Mouse (Mus musculus): Measurements from ENCODE around the gene Tbce. TPM values are rescaled to one million over a fixed set of nuclear protein-coding genes. Genes with fewer than 3 reads are reported as not detected.
"Not testable (repeated sequence)": the region's sequence is repeated elsewhere in the genome, so short reads cannot be mapped to it uniquely, and the experiment has no call there.

The Tbce gene
- polyA plus RNA-seq, 1 experiment: 0.59 TPM

- TF ChIP-seq GATA1 (IDR thresholded peaks at IDR 0.05; ENCODE audit: low read length) (no peak), TAL1 (IDR thresholded peaks at IDR 0.05; ENCODE audit: low read length) (no peak)
- Histone ChIP-seq H3K9me3 (ENCODE audit: control insufficient read depth, low read length) (no peaks in the 10 kb centered on the region), H3K4me3 (replicated peaks) (no peak overlapping the region), H3K27me3 (ENCODE audit: control insufficient read depth) (no peaks in the 10 kb centered on the region), H3K4me1 (ENCODE audit: control insufficient read depth) (no peaks in the 10 kb centered on the region), H3K36me3 (ENCODE audit: control insufficient read depth) (peaks cover 99% of the 10 kb centered on the region)
These were observed 44.4 kb downstream of the Tbce start for GRCm38 (mm10) chr13:13995046-13995445.

- peaks cover 95% of the 10 kb centered on the region for H3K36me3 ChIP-seq (ENCODE audit: control insufficient read depth)
- no peak overlapping the region for H3K4me3 ChIP-seq (replicated peaks)
- no peaks in the 10 kb centered on the region for H3K4me1 ChIP-seq (ENCODE audit: control insufficient read depth)
- H3K9me3 ChIP-seq (ENCODE audit: control insufficient read depth, low read length): no peaks in the 10 kb centered on the region
- no peak for TF ChIP-seq GATA1 (IDR thresholded peaks at IDR 0.05; ENCODE audit: low read length)
- no peak for TF ChIP-seq TAL1 (IDR thresholded peaks at IDR 0.05; ENCODE audit: low read length)
- H3K27me3 ChIP-seq (ENCODE audit: control insufficient read depth): no peaks in the 10 kb centered on the region
These were observed 46.4 kb downstream of the Tbce start for GRCm38 (mm10) chr13:13993041-13993440.

- Histone ChIP-seq H3K9me3 (ENCODE audit: control insufficient read depth, low read length) (no peaks in the 10 kb centered on the region), H3K4me1 (ENCODE audit: control insufficient read depth) (no peaks in the 10 kb centered on the region), H3K4me3 (replicated peaks) (no peak overlapping the region), H3K36me3 (ENCODE audit: control insufficient read depth) (peaks cover 92% of the 10 kb centered on the region), H3K27me3 (ENCODE audit: control insufficient read depth) (no peaks in the 10 kb centered on the region)
- TF ChIP-seq TAL1 (IDR thresholded peaks at IDR 0.05; ENCODE audit: low read length) (no peak), GATA1 (IDR thresholded peaks at IDR 0.05; ENCODE audit: low read length) (no peak)
These were observed 49.0 kb downstream of the Tbce start for GRCm38 (mm10) chr13:13990391-13990790.

GRCm38 (mm10) chr13:13989135-13989534 lies 50.3 kb downstream of the Tbce start:
- Histone ChIP-seq H3K9me3 (ENCODE audit: control insufficient read depth, low read length) (no peaks in the 10 kb centered on the region), H3K4me1 (ENCODE audit: control insufficient read depth) (no peaks in the 10 kb centered on the region), H3K4me3 (replicated peaks) (no peak overlapping the region), H3K36me3 (ENCODE audit: control insufficient read depth) (peaks cover 89% of the 10 kb centered on the region), H3K27me3 (ENCODE audit: control insufficient read depth) (no peaks in the 10 kb centered on the region)
- no peak for TF ChIP-seq GATA1 (IDR thresholded peaks at IDR 0.05; ENCODE audit: low read length)
- TF ChIP-seq TAL1 (IDR thresholded peaks at IDR 0.05; ENCODE audit: low read length): no peak

- peaks cover 3% of the 10 kb centered on the region for H3K4me1 ChIP-seq (ENCODE audit: control insufficient read depth)
- peaks cover 75% of the 10 kb centered on the region for H3K36me3 ChIP-seq (ENCODE audit: control insufficient read depth)
These were observed 55.9 kb downstream of the Tbce start for GRCm38 (mm10) chr13:13983523-13983922.

GRCm38 (mm10) chr13:13981842-13982241 lies 57.6 kb downstream of the Tbce start:
- peaks cover 68% of the 10 kb centered on the region for H3K36me3 ChIP-seq (ENCODE audit: control insufficient read depth)
- not testable (repeated sequence) for H3K4me1 ChIP-seq (ENCODE audit: control insufficient read depth); H3K27me3 ChIP-seq (ENCODE audit: control insufficient read depth); H3K4me3 ChIP-seq (replicated peaks); H3K9me3 ChIP-seq (ENCODE audit: control insufficient read depth, low read length)

More at GRCm38 (mm10) chr13:13983523-13983922, 55.9 kb downstream of the Tbce start:
- Histone ChIP-seq H3K27me3 (ENCODE audit: control insufficient read depth) (no peaks in the 10 kb centered on the region), H3K4me3 (replicated peaks) (no peak overlapping the region), H3K9me3 (ENCODE audit: control insufficient read depth, low read length) (no peaks in the 10 kb centered on the region)
- TF ChIP-seq TAL1 (IDR thresholded peaks at IDR 0.05; ENCODE audit: low read length) (no peak), GATA1 (IDR thresholded peaks at IDR 0.05; ENCODE audit: low read length) (no peak)

- no peak for TF ChIP-seq GATA1 (IDR thresholded peaks at IDR 0.05; ENCODE audit: low read length)
- TF ChIP-seq TAL1 (IDR thresholded peaks at IDR 0.05; ENCODE audit: low read length): no peak
- Histone ChIP-seq H3K4me1 (ENCODE audit: control insufficient read depth) (peaks cover 50% of the 10 kb centered on the region), H3K4me3 (replicated peaks) (no peak overlapping the region), H3K27me3 (ENCODE audit: control insufficient read depth) (no peaks in the 10 kb centered on the region), H3K9me3 (ENCODE audit: control insufficient read depth, low read length) (no peaks in the 10 kb centered on the region), H3K36me3 (ENCODE audit: control insufficient read depth) (peaks cover 75% of the 10 kb centered on the region)
These were observed 69.6 kb downstream of the Tbce start for GRCm38 (mm10) chr13:13969796-13970195.

GRCm38 (mm10) chr13:13968629-13969111 lies 70.8 kb downstream of the Tbce start:
- peaks cover 55% of the 10 kb centered on the region for H3K4me1 ChIP-seq (ENCODE audit: control insufficient read depth)
- peak overlapping the region; percentile 36 for H3K4me3 ChIP-seq (replicated peaks)
- no peaks in the 10 kb centered on the region for H3K27me3 ChIP-seq (ENCODE audit: control insufficient read depth)
- H3K36me3 ChIP-seq (ENCODE audit: control insufficient read depth): peaks cover 75% of the 10 kb centered on the region
- no peaks in the 10 kb centered on the region for H3K9me3 ChIP-seq (ENCODE audit: control insufficient read depth, low read length)
- no peak for TF ChIP-seq TAL1 (IDR thresholded peaks at IDR 0.05; ENCODE audit: low read length)
- TF ChIP-seq GATA1 (IDR thresholded peaks at IDR 0.05; ENCODE audit: low read length): no peak

- Histone ChIP-seq H3K4me3 (replicated peaks) (no peak overlapping the region), H3K36me3 (ENCODE audit: control insufficient read depth) (peaks cover 62% of the 10 kb centered on the region), H3K4me1 (ENCODE audit: control insufficient read depth) (peaks cover 59% of the 10 kb centered on the region), H3K9me3 (ENCODE audit: control insufficient read depth, low read length) (no peaks in the 10 kb centered on the region), H3K27me3 (ENCODE audit: control insufficient read depth) (no peaks in the 10 kb centered on the region)
- TF ChIP-seq GATA1 (IDR thresholded peaks at IDR 0.05; ENCODE audit: low read length) (no peak), TAL1 (IDR thresholded peaks at IDR 0.05; ENCODE audit: low read length) (no peak)
These were observed 73.3 kb downstream of the Tbce start for GRCm38 (mm10) chr13:13966172-13966571.

GRCm38 (mm10) chr13:13965388-13965964 lies 74.0 kb downstream of the Tbce start:
- Histone ChIP-seq H3K27me3 (ENCODE audit: control insufficient read depth) (no peaks in the 10 kb centered on the region), H3K4me1 (ENCODE audit: control insufficient read depth) (peaks cover 65% of the 10 kb centered on the region), H3K4me3 (replicated peaks) (no peak overlapping the region), H3K36me3 (ENCODE audit: control insufficient read depth) (peaks cover 61% of the 10 kb centered on the region), H3K9me3 (ENCODE audit: control insufficient read depth, low read length) (no peaks in the 10 kb centered on the region)
- no peak for TF ChIP-seq TAL1 (IDR thresholded peaks at IDR 0.05; ENCODE audit: low read length)
- TF ChIP-seq GATA1 (IDR thresholded peaks at IDR 0.05; ENCODE audit: low read length): no peak

Measured in erythroblast, embryonic 14.5 days (primary cell).